Mouse (Mus musculus) stomach, postnatal 0 days (tissue): ENCODE measurements around the gene Prelid1.

ENCODE experiments used
- CTCF ChIP-seq: IDR thresholded peaks from 2 replicates; pipeline ENCODE4 v1.5.1; 2016; ENCODE audit warnings: antibody characterized with exemption, low read depth, mild to moderate bottlenecking, moderate library complexity
- EP300 ChIP-seq: optimal IDR thresholded peaks from 2 replicates; pipeline ENCODE3; 2016; ENCODE audit warnings: antibody characterized with exemption

GRCm38 (mm10) chr13:55370234-55370633 lies 49.9 kb downstream of the Prelid1 start:
- TF ChIP-seq EP300 = no peak
- TF ChIP-seq CTCF = no peak
